In the genomic region with DNA sequence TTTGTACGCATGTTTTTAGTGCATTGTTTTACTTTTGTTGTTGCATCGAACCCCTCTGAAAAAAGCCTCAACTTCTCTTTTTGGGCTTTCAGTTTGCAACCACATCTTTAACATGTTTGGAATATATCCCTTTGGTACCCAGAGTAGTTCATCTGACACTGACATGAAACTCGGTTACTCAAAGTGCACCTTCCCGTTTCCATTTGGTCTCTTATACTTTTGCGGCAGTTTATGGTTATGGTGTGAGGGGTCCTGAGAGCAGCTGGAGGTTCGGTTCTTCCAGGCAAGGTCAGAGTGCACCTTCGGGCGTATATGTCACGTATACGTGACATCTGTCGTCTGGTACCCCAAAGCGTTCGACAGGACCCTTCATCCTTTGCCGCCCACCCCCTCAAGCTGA, we compare ENCODE assay signal across 1 mouse cellular context.
TF ChIP-seq lines count a peak whose summit lies in the region.

No protein-coding gene starts in this region.

TF ChIP-seq in MEL, 35 proteins besides CTCF, POLR2A, EP300 and RAD21 (continued from another document):
- no peak for TF ChIP-seq SMC3 (IDR thresholded peaks at IDR 0.05; ENCODE audit: low read depth, low read length)
- TF ChIP-seq MEF2A (IDR thresholded peaks at IDR 0.05; ENCODE audit: extremely low read depth, insufficient replicate concordance, low read depth, low read length, poor library complexity, severe bottlenecking), result no peak
- TF ChIP-seq TAL1 (IDR thresholded peaks at IDR 0.05; ENCODE audit: low read length), result no peak
- TF ChIP-seq NRF1 (IDR thresholded peaks at IDR 0.05; ENCODE audit: insufficient read depth, low read depth, low read length, poor library complexity, severe bottlenecking), result no peak
- no peak for TF ChIP-seq ZC3H11A (IDR thresholded peaks at IDR 0.05; ENCODE audit: low read depth, low read length)
- TF ChIP-seq MYC (IDR thresholded peaks at IDR 0.05; ENCODE audit: low read depth, low read length), result no peak
- TF ChIP-seq UBTF (IDR thresholded peaks at IDR 0.05; ENCODE audit: borderline replicate concordance, insufficient read depth, low read depth, low read length), result no peak
- TF ChIP-seq ELF1 (IDR thresholded peaks at IDR 0.05; ENCODE audit: low read depth, low read length), result no peak
- no peak for TF ChIP-seq ZNF384 (IDR thresholded peaks at IDR 0.05; ENCODE audit: low read depth, low read length)
- no peak for TF ChIP-seq TCF12 (IDR thresholded peaks at IDR 0.05; ENCODE audit: low read depth, low read length)
- TF ChIP-seq MAZ (IDR thresholded peaks at IDR 0.05; ENCODE audit: low read depth, low read length), result no peak
TF ChIP-seq in MEL: peak in this region for 0.
